Mouse (Mus musculus): ENCODE measurements around the gene Nfkbie.
A peak's percentile ranks its signal among the peaks of the same experiment; 100 is the strongest.

The Nfkbie gene

DNA sequence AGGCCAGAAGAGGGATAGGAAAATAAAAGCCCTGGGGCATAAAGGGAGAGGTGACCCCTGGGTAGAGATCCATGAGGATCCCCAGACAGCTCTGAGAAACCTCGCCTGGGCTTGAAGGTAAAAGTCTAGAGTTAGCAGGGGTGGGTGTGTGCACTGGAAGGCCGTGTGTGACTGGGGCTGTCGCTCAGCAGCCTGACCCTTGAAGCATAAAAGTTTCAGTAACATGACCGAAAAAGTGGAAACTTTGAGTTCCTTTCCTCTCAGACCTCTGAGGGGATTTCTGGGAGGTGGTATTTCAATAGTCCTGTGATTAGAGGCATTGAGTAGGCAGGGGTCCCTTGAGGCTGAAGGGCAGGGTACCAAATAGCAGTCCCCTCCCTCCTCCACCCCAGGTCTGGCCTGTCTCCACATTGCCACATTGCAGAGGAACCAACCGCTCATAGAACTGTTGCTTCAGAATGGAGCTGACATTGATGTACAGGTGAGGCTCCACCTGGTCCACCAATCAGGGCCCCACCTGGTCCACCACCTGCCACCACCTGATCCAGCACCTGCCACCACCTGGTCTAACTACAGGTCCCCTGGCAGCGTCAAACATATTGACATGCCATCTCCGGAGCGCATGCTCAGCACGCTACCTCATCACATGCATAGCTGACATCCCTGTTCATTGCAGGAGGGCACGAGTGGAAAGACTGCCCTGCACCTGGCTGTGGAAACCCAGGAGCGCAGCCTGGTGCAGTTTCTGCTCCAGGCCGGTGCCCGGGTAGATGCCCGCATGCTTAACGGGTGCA lies 4.4 kb downstream of the Nfkbie start:
- no peak for DNase-seq (ENCODE audit: low read depth, low spot score)

- no peak for DNase-seq (ENCODE audit: low read depth, low spot score)
These were observed 7.7 kb downstream of the Nfkbie start for GRCm38 (mm10) chr17:45563216-45563615.

DNA sequence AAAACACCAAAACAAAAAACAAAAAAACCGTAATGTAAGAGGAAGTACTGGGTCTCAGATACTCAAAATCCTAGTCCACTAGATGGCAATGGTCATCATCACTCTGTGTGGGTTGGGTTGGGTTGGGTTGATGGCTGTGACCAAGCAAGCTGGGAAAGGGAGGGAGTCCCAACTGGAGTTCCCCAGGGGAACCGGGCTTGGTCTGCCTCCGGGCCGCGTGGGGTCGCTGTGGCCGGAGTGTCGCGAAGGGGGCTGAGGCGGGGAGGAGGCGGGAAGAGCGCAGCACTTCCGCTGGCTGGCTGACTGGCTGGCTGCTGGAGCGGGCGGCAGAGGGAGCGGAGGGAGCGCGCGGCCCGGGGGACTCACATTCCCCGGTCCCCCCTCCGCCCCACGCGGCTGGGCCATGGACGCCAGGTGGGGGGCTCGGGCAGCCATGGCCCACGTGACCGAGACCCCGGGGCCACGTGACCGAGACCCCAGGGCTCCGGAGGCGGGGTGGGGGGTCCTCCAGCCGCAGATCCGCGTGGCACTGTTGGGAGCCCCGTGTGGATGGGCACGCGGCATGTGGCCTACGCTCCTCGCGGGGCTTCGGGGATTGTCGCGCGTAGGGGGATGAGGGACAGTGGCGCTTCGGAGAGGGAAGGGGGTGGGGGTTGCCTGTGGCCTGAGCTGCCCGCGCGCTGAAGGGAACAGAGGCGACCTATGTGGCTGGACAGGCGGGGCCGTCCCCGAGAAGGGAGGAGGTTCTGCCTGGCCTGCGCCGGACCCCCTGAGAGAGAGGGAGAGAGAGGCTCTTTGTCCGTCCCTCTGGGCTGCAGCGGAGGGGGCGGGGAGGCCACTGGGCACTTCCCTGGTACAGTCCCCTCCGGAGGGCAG lies 8.4 kb downstream of the Nfkbie start, which contains the start of gene Slc35b2:
Gene Slc35b2, plus strand, starts transcription at position 220 of the 876 bp plus-strand sequence.
- DNase-seq (ENCODE audit: low read depth, low spot score): peak; percentile 97

DNA sequence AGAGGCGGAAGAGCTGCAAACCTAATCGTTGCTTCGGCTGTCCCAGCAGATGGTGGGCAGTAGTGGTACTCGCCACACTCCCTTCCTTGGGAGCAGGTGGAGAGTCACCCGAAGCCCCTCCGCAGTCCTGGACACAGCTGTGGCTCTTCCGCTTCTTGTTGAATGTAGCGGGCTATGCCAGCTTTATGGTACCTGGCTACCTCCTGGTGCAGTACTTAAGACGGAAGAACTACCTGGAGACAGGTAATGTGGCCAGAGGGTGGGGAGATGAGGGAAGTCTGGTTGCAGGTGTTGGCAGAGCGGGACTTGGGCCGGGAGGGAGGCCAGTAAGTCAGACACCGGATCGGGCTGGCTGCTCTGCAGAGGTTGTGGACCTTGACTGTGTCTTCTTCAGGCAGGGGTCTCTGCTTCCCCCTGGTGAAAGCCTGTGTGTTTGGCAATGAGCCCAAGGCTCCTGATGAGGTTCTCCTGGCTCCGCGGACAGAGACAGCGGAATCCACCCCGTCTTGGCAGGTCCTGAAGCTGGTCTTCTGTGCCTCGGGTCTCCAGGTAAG lies 9.1 kb downstream of the Nfkbie start:
- DNase-seq (ENCODE audit: low read depth, low spot score): peak; percentile 69

GRCm38 (mm10) chr17:45565103-45565502 lies 9.6 kb downstream of the Nfkbie start:
- DNase-seq (ENCODE audit: low read depth, low spot score): peak; percentile 72

DNA sequence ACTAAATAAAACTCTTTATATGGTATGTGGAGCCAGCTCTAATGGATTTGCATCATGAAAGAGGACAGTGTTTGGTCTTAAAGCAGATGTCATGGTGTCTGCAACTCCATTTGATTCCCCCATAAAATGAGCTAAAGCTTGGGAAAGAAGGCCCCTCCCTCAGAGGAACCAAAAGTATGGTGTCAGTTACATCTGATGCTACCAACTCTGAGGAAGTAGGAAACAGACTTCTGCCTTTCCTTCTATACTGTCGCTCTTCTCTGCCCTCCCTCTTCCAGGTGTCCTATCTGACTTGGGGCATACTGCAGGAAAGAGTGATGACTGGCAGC lies 10.5 kb downstream of the Nfkbie start:
- no peak for DNase-seq (ENCODE audit: low read depth, low spot score)

- DNase-seq (ENCODE audit: low read depth, low spot score): peak; percentile 76
These were observed 11.1 kb downstream of the Nfkbie start for GRCm38 (mm10) chr17:45566360-45567161.

GRCm38 (mm10) chr17:45567162-45567601 lies 11.7 kb downstream of the Nfkbie start:
- peak; percentile 75 for DNase-seq (ENCODE audit: low read depth, low spot score)

DNA sequence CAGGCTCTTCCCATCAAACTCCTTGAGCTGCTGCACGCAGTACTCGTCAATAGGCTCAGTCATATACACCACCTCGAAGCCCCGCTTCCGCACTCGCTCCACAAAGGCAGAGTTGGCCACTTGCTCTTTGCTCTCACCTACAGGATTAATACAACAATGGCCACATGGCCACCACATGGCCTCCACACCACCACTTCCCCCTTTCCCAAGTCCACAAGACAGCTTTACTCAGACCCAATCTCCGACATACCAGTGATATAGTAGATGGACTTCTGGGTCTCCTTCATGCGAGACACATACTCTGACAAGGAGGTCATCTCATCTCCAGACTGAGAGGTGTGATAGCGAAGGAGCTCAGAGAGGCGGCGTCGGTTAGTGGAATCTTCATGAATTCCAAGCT lies 13.5 kb downstream of the Nfkbie start:
- peak; percentile 28 for DNase-seq (ENCODE audit: low read depth, low spot score)

- DNase-seq (ENCODE audit: low read depth, low spot score): peak; percentile 57
These were observed 14.5 kb downstream of the Nfkbie start for GRCm38 (mm10) chr17:45569999-45570398.

- peak; percentile 96 for DNase-seq (ENCODE audit: low read depth, low spot score)
These were observed 16.9 kb downstream of the Nfkbie start for GRCm38 (mm10) chr17:45572103-45573086.

GRCm38 (mm10) chr17:45573087-45573779 lies 17.7 kb downstream of the Nfkbie start, which contains the start of gene Hsp90ab1:
Gene Hsp90ab1, minus strand, starts transcription at chr17:45573271.
- peak; percentile 98 for DNase-seq (ENCODE audit: low read depth, low spot score)

GRCm38 (mm10) chr17:45573780-45574123 lies 18.2 kb downstream of the Nfkbie start:
- DNase-seq (ENCODE audit: low read depth, low spot score): peak; percentile 98

- DNase-seq (ENCODE audit: low read depth, low spot score): peak; percentile 85
These were observed 18.7 kb downstream of the Nfkbie start for GRCm38 (mm10) chr17:45574129-45574761.

- no peak for DNase-seq (ENCODE audit: low read depth, low spot score)
These were observed 19.8 kb downstream of the Nfkbie start for GRCm38 (mm10) chr17:45575123-45575897.

- DNase-seq (ENCODE audit: low read depth, low spot score): no peak
These were observed 22.7 kb downstream of the Nfkbie start for GRCm38 (mm10) chr17:45578242-45578641.

DNA sequence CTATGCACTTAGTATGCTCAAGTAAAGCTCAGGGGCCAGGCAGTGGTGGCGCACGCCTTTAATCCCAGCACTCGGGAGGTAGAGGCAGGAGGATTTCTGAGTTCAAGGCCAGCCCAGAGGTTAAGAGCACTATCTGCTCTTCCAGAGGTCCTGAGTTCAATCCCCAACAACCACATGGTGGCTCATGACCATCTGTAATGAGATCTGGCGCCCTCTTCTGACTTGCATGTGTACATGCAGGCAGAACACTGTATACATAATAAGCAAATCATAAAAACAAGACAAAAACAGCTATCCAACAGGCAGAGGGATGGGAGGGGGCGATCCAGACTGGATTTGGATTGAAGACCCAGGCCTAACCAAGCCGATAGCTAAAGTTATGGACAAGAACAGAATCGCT lies 23.3 kb downstream of the Nfkbie start:
- peak; percentile 77 for DNase-seq (ENCODE audit: low read depth, low spot score)

- peak; percentile 71 for DNase-seq (ENCODE audit: low read depth, low spot score)
These were observed 24.1 kb downstream of the Nfkbie start for GRCm38 (mm10) chr17:45579554-45579953.

Measured in ZHBTc4 (cell line).